Mouse (Mus musculus) cerebellum, adult 2 months (tissue): Measurements from ENCODE around the gene Hoxd12. TPM values are rescaled to one million over a fixed set of nuclear protein-coding genes. Genes with fewer than 3 reads are reported as not detected.

ENCODE experiments used
- DNase-seq, 2 experiments: peaks; one replicate each; pipeline ENCODE4 v3.0.0; 2021
- H3K27ac ChIP-seq: fragments of 200-500 bp; 2 replicates; pipeline ENCODE4 v1.5.1; 2012; ENCODE audit warnings: low read length, control low read depth, inconsistent platforms; ENCODE audit not compliant: insufficient read depth
- H3K27me3 ChIP-seq: fragments of 200-500 bp; 2 replicates; pipeline ENCODE4 v1.6.1; 2012; ENCODE audit warnings: inconsistent platforms, mild to moderate bottlenecking, low read length, moderate library complexity; ENCODE audit not compliant: control insufficient read depth, insufficient read depth
- H3K4me1 ChIP-seq: fragments of 200-500 bp; 2 replicates; pipeline ENCODE4 v1.6.1; 2011; ENCODE audit warnings: low read length; ENCODE audit not compliant: control insufficient read depth, insufficient read depth
- H3K4me3 ChIP-seq: fragments of 200-500 bp; replicated peaks from 2 replicates; pipeline ENCODE3; 2011; ENCODE audit warnings: mild to moderate bottlenecking, low read depth, low read length, control low read depth; ENCODE audit not compliant: insufficient read depth
- CTCF ChIP-seq: fragments of 200-500 bp; IDR thresholded peaks from 2 replicates; pipeline ENCODE4 v1.5.1; 2011; ENCODE audit warnings: low read depth, mild to moderate bottlenecking, control low read depth, low read length, moderate library complexity, borderline replicate concordance; ENCODE audit not compliant: insufficient read depth
- POLR2A ChIP-seq: fragments of 200-500 bp; IDR thresholded peaks from 2 replicates; pipeline ENCODE4 v1.6.1; 2011; ENCODE audit warnings: low read length, control low read depth, borderline replicate concordance; ENCODE audit not compliant: insufficient read depth
- WGBS: fragments of 180-500 bp; shearing (Covaris S2); methylation state at CpG from one replicate; pipeline ENCODE4 v1.1.7; 2018; 5-methylcytosine and 5-hydroxymethylcytosine counted together
- polyA plus RNA-seq: library from polyadenylated mRNA; depleted of rRNA; stranded (reverse); fragments of >200 nt; gene quantifications from 2 replicates; pipeline ENCODE4 v1.2.3, GENCODE M21; 2012

Gene Hoxd12
- polyA plus RNA-seq, 1 experiment: not detected

GRCm38 (mm10) chr2:74703720-74704392 is 29.0 kb downstream of the Hoxd12 start:
- Histone ChIP-seq H3K27ac (no peak overlapping the region), H3K27me3 (peaks cover 26% of the 10 kb centered on the region), H3K4me3 (no peak overlapping the region), H3K4me1 (no peaks in the 10 kb centered on the region)
- DNase-seq: no peak
- WGBS: 4% methylated on average over 26 of the region's 26 CpGs
- no peak for TF ChIP-seq POLR2A
- no peak for TF ChIP-seq CTCF

- DNase-seq: no peak
- no peak within 1 kb of the TSS for H3K4me3 ChIP-seq
- WGBS: 4% methylated on average over 50 of the region's 52 CpGs
- no peak for TF ChIP-seq CTCF
- TF ChIP-seq POLR2A: no peak
- H3K27me3 ChIP-seq: peaks cover 26% of the 10 kb centered on the region
- no peaks in the 10 kb centered on the region for H3K4me1 ChIP-seq
- H3K27ac ChIP-seq: no peak within 1 kb of the TSS
Measured at GRCm38 (mm10) chr2:74704393-74704998, 29.7 kb downstream of the Hoxd12 start, which contains the start of gene Hoxd8. Hoxd8 (plus strand) TSS chr2:74704615.

GRCm38 (mm10) chr2:74704999-74705466 is 30.2 kb downstream of the Hoxd12 start:
- peaks cover 26% of the 10 kb centered on the region for H3K27me3 ChIP-seq
- no peaks in the 10 kb centered on the region for H3K4me1 ChIP-seq
- H3K4me3 ChIP-seq: no peak overlapping the region
- WGBS: 2% methylated on average over 65 of the region's 66 CpGs
- TF ChIP-seq CTCF: no peak
- no peak overlapping the region for H3K27ac ChIP-seq
- DNase-seq: no peak

- no peak overlapping the region for H3K4me3 ChIP-seq
- H3K27ac ChIP-seq: no peak overlapping the region
- peaks cover 26% of the 10 kb centered on the region for H3K27me3 ChIP-seq
- no peak for TF ChIP-seq CTCF
- TF ChIP-seq POLR2A: no peak
- H3K4me1 ChIP-seq: no peaks in the 10 kb centered on the region
- DNase-seq: peak in 1 of 2 experiments; percentile 9
- 2% methylated on average over 73 of the region's 85 CpGs for WGBS
Measured at GRCm38 (mm10) chr2:74705467-74706089, 30.8 kb downstream of the Hoxd12 start.

GRCm38 (mm10) chr2:74706393-74706960 is 31.7 kb downstream of the Hoxd12 start:
- Histone ChIP-seq H3K4me1 (no peaks in the 10 kb centered on the region), H3K27ac (no peak overlapping the region), H3K4me3 (no peak overlapping the region), H3K27me3 (peaks cover 25% of the 10 kb centered on the region)
- WGBS: 5% methylated on average over 13 of the region's 13 CpGs
- DNase-seq: no peak
- TF ChIP-seq POLR2A (no peak), CTCF (no peak)

- WGBS: 12% methylated on average over 7 of the region's 7 CpGs
- peaks cover 28% of the 10 kb centered on the region for H3K27me3 ChIP-seq
Measured at GRCm38 (mm10) chr2:74707599-74707998, 32.8 kb downstream of the Hoxd12 start.

GRCm38 (mm10) chr2:74708676-74709075 is 33.9 kb downstream of the Hoxd12 start:
- 10% methylated on average over 4 of the region's 4 CpGs for WGBS
- Histone ChIP-seq H3K27me3 (peaks cover 27% of the 10 kb centered on the region), H3K4me3 (no peak overlapping the region), H3K27ac (no peak overlapping the region), H3K4me1 (no peaks in the 10 kb centered on the region)
- no peak for DNase-seq
- TF ChIP-seq POLR2A: no peak
- TF ChIP-seq CTCF: no peak

More at GRCm38 (mm10) chr2:74707599-74707998, 32.8 kb downstream of the Hoxd12 start:
- no peaks in the 10 kb centered on the region for H3K4me1 ChIP-seq
- DNase-seq: no peak
- H3K4me3 ChIP-seq: no peak overlapping the region
- no peak overlapping the region for H3K27ac ChIP-seq
- TF ChIP-seq POLR2A: no peak
- TF ChIP-seq CTCF: no peak
